Comparison of ENCODE assay signal across 14 mouse cellular contexts in the genomic region with DNA sequence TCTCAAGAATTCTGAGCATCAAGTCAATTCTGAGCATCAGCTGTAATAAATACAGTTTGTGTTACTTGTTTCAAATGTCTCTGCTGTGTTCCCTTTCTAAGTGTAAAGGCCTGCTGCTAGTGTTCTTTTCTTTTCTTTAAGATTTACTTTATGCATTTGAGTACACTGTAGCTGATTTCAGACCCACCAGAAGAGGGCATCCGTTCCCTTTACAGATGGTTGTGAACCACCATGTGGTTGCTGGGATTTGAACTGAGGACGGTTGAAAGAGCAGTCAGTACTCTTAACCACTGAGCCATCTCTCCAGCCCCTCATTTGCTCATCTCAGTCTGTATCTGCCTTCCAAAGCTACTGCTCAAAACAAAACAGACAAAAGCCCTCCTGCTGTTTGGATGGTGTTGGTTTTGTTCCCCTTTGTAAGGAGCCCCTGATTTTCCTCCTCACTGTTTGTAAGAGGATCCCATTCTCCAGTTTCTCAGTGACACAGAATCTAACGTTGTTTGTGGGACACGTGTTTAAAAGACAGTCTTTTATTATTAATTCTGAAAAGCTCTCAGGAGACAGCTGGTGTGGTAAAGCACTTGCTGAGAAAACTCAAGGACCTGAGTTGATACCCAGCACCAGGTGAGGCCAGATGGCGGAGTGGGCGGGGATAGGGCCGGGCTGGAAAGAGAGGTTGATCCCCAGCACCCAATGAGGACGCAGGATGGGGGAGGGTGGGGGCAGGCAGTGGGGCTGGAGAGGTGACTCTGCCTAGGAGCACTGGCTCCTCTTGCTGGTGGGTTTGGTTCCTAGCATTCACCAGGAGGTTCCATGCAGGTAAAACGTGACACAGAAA. TPM values are rescaled to one million over a fixed set of nuclear protein-coding genes. Genes with fewer than 3 reads are reported as not detected.
DNase-seq lines count a peak whose midpoint lies in the region; ATAC-seq and TF ChIP-seq lines count a peak whose summit lies in the region.
"Had no signal": no experiment of that assay in that cellular context is flagged by ENCODE, and none has a peak within 500 bp of the region (broad histone marks: within the 10 kb centered on the region; RNA-seq: fewer than 3 reads in every experiment).

No protein-coding gene starts in this region.

- TF ChIP-seq CTCF in cerebellum, adult 2 months (IDR thresholded peaks at IDR 0.05; ENCODE audit: borderline replicate concordance, insufficient read depth, low read depth, low read length), result peak; percentile 28; the same call in 1 of the 2 replicates
- peak; percentile 50 for TF ChIP-seq CTCF in intestine, postnatal 0 days (IDR thresholded peaks at IDR 0.05; ENCODE audit: low read depth)

- no peak for ATAC-seq in intestine, postnatal 0 days
- ATAC-seq in intestine, embryonic 15.5 days, result no peak
- ATAC-seq: forebrain, embryonic 15.5 days; midbrain, embryonic 15.5 days had no signal

- 61% methylated on average over 9 of the region's 9 CpGs for WGBS in cerebellum, adult 2 months
- WGBS in intestine, postnatal 0 days, result 50% methylated on average over 9 of the region's 9 CpGs
- WGBS in intestine, embryonic 15.5 days, result 50% methylated on average over 9 of the region's 9 CpGs

- H3K27me3 ChIP-seq in cerebellum, adult 2 months (ENCODE audit: control insufficient read depth, insufficient read depth, low read length), result no peaks in the 10 kb centered on the region
- H3K27me3 ChIP-seq in intestine, postnatal 0 days (replicated peaks; ENCODE audit: control insufficient read depth, insufficient read depth, low read length), result no peaks in the 10 kb centered on the region
- H3K27me3 ChIP-seq in intestine, embryonic 15.5 days (replicated peaks), result no peaks in the 10 kb centered on the region
- H3K27me3 ChIP-seq: forebrain, embryonic 15.5 days; midbrain, embryonic 15.5 days had no signal

- DNase-seq in cerebellum, adult 2 months, result no peak
- DNase-seq in cerebellum, adult 9-10 months, result no peak
- DNase-seq in 3T3-L1 (ENCODE audit: low read depth, low spot score), result peak; percentile 42
- DNase-seq in brain, adult 2 months (ENCODE audit: low read depth, low spot score), result peak; percentile 59
- no peak for DNase-seq in spleen, postnatal 14 days (ENCODE audit: low spot score in 2 of 2)
- DNase-seq in testis, postnatal 10 days (ENCODE audit: low spot score), result no peak
- DNase-seq: cerebellum, postnatal 36 days; gastrocnemius, postnatal 36 days; heart, postnatal 4 days; kidney, postnatal 14 days had no signal

- no peak overlapping the region for H3K4me2 ChIP-seq in intestine, postnatal 0 days (replicated peaks; ENCODE audit: low read depth)
- no peak overlapping the region for H3K4me2 ChIP-seq in intestine, embryonic 15.5 days (replicated peaks)
- H3K4me2 ChIP-seq: forebrain, embryonic 15.5 days; midbrain, embryonic 15.5 days had no signal

- no peak for TF ChIP-seq POLR2A in cerebellum, adult 2 months (IDR thresholded peaks at IDR 0.05; ENCODE audit: borderline replicate concordance, insufficient read depth, low read length)

- no peaks in the 10 kb centered on the region for H3K9me3 ChIP-seq in intestine, postnatal 0 days (ENCODE audit: control insufficient read depth)
- H3K9me3 ChIP-seq in intestine, embryonic 15.5 days, result no peaks in the 10 kb centered on the region
- H3K9me3 ChIP-seq: forebrain, embryonic 15.5 days; midbrain, embryonic 15.5 days had no signal

- H3K9ac ChIP-seq in intestine, postnatal 0 days (ENCODE audit: low read depth, low read length), result no peak overlapping the region
- no peak overlapping the region for H3K9ac ChIP-seq in intestine, embryonic 15.5 days
- H3K9ac ChIP-seq: forebrain, embryonic 15.5 days; midbrain, embryonic 15.5 days had no signal

- no peak overlapping the region for H3K27ac ChIP-seq in cerebellum, adult 2 months (ENCODE audit: insufficient read depth, low read length)
- no peak overlapping the region for H3K27ac ChIP-seq in intestine, postnatal 0 days (ENCODE audit: low read depth, low read length)
- no peak overlapping the region for H3K27ac ChIP-seq in intestine, embryonic 15.5 days
- H3K27ac ChIP-seq: forebrain, embryonic 15.5 days; midbrain, embryonic 15.5 days had no signal

- no peaks in the 10 kb centered on the region; the same call in 1 of the 2 replicates for H3K36me3 ChIP-seq in intestine, postnatal 0 days (ENCODE audit: control insufficient read depth, insufficient read depth)
- H3K36me3 ChIP-seq in intestine, embryonic 15.5 days, result no peaks in the 10 kb centered on the region

- H3K4me3 ChIP-seq in cerebellum, adult 2 months (replicated peaks; ENCODE audit: insufficient read depth, low read depth, low read length), result no peak overlapping the region
- H3K4me3 ChIP-seq in intestine, postnatal 0 days (ENCODE audit: low read depth, low read length), result no peak overlapping the region
- H3K4me3 ChIP-seq in intestine, embryonic 15.5 days (replicated peaks), result no peak overlapping the region
- H3K4me3 ChIP-seq: forebrain, embryonic 15.5 days; midbrain, embryonic 15.5 days had no signal

- H3K4me1 ChIP-seq in cerebellum, adult 2 months (ENCODE audit: control insufficient read depth, insufficient read depth, low read length), result peaks cover 8% of the 10 kb centered on the region
- no peaks in the 10 kb centered on the region; the same call in 1 of the 2 replicates for H3K4me1 ChIP-seq in intestine, postnatal 0 days (replicated peaks; ENCODE audit: control insufficient read depth, insufficient read depth, low read length)
- peaks cover 3% of the 10 kb centered on the region; the same call in 1 of the 2 replicates for H3K4me1 ChIP-seq in intestine, embryonic 15.5 days (replicated peaks)

RNA-seq across cellular contexts. Expression of a gene that starts 12.1 kb away (rescaled TPM):
- 36.8 and 38.5 TPM in 2 replicates for polyA plus RNA-seq in cerebellum, adult 2 months (2012; rRNA removed)
- 17.2 and 17.4 TPM in 2 replicates for polyA plus RNA-seq in intestine, postnatal 0 days (2015; fragmentation: Nextera tagmentation; extraction: Ambion mirVana)
- polyA plus RNA-seq in intestine, embryonic 15.5 days (2015; fragmentation: Nextera tagmentation; extraction: Ambion mirVana), result 71.4 and 72.2 TPM in 2 replicates

RNA-seq across cellular contexts. Expression of a gene that starts 12.1 kb away (rescaled TPM):
- polyA plus RNA-seq in cerebellum, adult 2 months (2012; rRNA removed), result 37.6 and 38.5 TPM in 2 replicates
- 28.3 and 28.5 TPM in 2 replicates for polyA plus RNA-seq in intestine, postnatal 0 days (2015; fragmentation: Nextera tagmentation; extraction: Ambion mirVana)
- polyA plus RNA-seq in intestine, embryonic 15.5 days (2015; fragmentation: Nextera tagmentation; extraction: Ambion mirVana), result 54.8 and 62.3 TPM in 2 replicates

Comparison
In these comparisons a context has a peak if more than half of its experiments do, and no peak if none do; other contexts are left out.
1. DNase-seq: peak in 3T3-L1 (single experiment) and brain, adult 2 months (single experiment); none in cerebellum, adult 2 months (0 of 2), cerebellum, adult 9-10 months (single experiment), spleen, postnatal 14 days (0 of 2) and testis, postnatal 10 days (single experiment).